Comparison of ENCODE assay signal across 8 mouse cellular contexts in genomic region chr2:155819392-155819448, GRCm38 (mm10). TPM values are rescaled to one million over a fixed set of nuclear protein-coding genes. Genes with fewer than 3 reads are reported as not detected.
DNase-seq lines count a peak whose midpoint lies in the region; ATAC-seq and TF ChIP-seq lines count a peak whose summit lies in the region.

Gene BC029722, minus strand, starts transcription at chr2:155819426.

- H3K4me1 ChIP-seq in heart, adult 2 months (ENCODE audit: control insufficient read depth, insufficient read depth, low read length) = no peaks in the 10 kb centered on the region
- H3K4me1 ChIP-seq in intestine, embryonic 15.5 days (replicated peaks) = peaks cover 19% of the 10 kb centered on the region
- H3K4me1 ChIP-seq in midbrain, embryonic 10.5 days = peaks cover 22% of the 10 kb centered on the region

- no peaks in the 10 kb centered on the region for H3K27me3 ChIP-seq in heart, adult 2 months (ENCODE audit: control insufficient read depth, insufficient read depth, low read length)
- H3K27me3 ChIP-seq in intestine, embryonic 15.5 days (replicated peaks) = no peaks in the 10 kb centered on the region
- H3K27me3 ChIP-seq in midbrain, embryonic 10.5 days (ENCODE audit: low read depth, poor library complexity, severe bottlenecking) = 0 out of 2 replicates have a peak, but pooled peaks cover 6% of the 10 kb centered on the region

- TF ChIP-seq POLR2A in heart, adult 2 months (IDR thresholded peaks at IDR 0.05; ENCODE audit: insufficient read depth, low read depth, low read length) = no peak

- no peak for TF ChIP-seq CTCF in heart, adult 2 months (IDR thresholded peaks at IDR 0.05)

- H3K36me3 ChIP-seq in heart, adult 2 months (ENCODE audit: control insufficient read depth, insufficient read depth, low read length) = no peaks in the 10 kb centered on the region
- H3K36me3 ChIP-seq in intestine, embryonic 15.5 days = peaks cover 17% of the 10 kb centered on the region
- H3K36me3 ChIP-seq in midbrain, embryonic 10.5 days = peaks cover 51% of the 10 kb centered on the region

- no peaks in the 10 kb centered on the region for H3K9me3 ChIP-seq in intestine, embryonic 15.5 days
- H3K9me3 ChIP-seq in midbrain, embryonic 10.5 days (replicated peaks) = no peaks in the 10 kb centered on the region

- intact Hi-C loops in heart, adult 2 months (cut with DNase I) = loop anchor here (5.0 kb wide), 2 partner anchors 92 to 127 kb away; partner anchors contain the start of genes Edem2 and Trpc4ap
- intact Hi-C loops in gastrocnemius, postnatal 14 days (cut with DNase I; ENCODE audit: low total_unique reads) = no loop called here

- ATAC-seq in intestine, embryonic 15.5 days = no peak

- peak within 1 kb of the TSS; percentile 76 for H3K4me3 ChIP-seq in heart, adult 2 months
- H3K4me3 ChIP-seq in intestine, embryonic 15.5 days (replicated peaks) = peak within 1 kb of the TSS; percentile 68
- H3K4me3 ChIP-seq in midbrain, embryonic 10.5 days = peak within 1 kb of the TSS; percentile 68

- DNase-seq in heart, adult 2 months = no peak
- DNase-seq in heart, adult 11 months = no peak
- no peak for DNase-seq in adrenal gland, adult 8-10 months
- DNase-seq in gastrocnemius, postnatal 14 days = no peak
- no peak for DNase-seq in midbrain, embryonic 10.5 days (ENCODE audit: low spot score)
- no peak for DNase-seq in retina, postnatal 1 day
- DNase-seq in kidney, adult 8-10 months = no peak

- H3K27ac ChIP-seq in heart, adult 2 months = peak within 1 kb of the TSS; percentile 96
- H3K27ac ChIP-seq in intestine, embryonic 15.5 days = peak within 1 kb of the TSS; percentile 80
- peak within 1 kb of the TSS; percentile 83 for H3K27ac ChIP-seq in midbrain, embryonic 10.5 days (replicated peaks)

- H3K9ac ChIP-seq in heart, adult 2 months (ENCODE audit: low read depth, low read length) = peak within 1 kb of the TSS; percentile 76
- H3K9ac ChIP-seq in intestine, embryonic 15.5 days = peak within 1 kb of the TSS; percentile 77

- H3K4me2 ChIP-seq in intestine, embryonic 15.5 days (replicated peaks) = peak within 1 kb of the TSS; percentile 83

- 0 out of 2 replicates have a peak, but pooled peaks cover 2% of the 10 kb centered on the region for H3K79me2 ChIP-seq in heart, adult 2 months (replicated peaks; ENCODE audit: control insufficient read depth, insufficient read depth, low read length)

- no peak for TF ChIP-seq EP300 in heart, adult 2 months (IDR thresholded peaks at IDR 0.05; ENCODE audit: insufficient read depth, low read depth, low read length)

RNA-seq across cellular contexts. Expression of gene BC029722, which starts in this region (rescaled TPM):
- total RNA-seq in heart, adult 2 months (2021) = 10 to 100 TPM; 25.4 to 28.9 TPM
- 41.0 and 43.7 TPM in 2 replicates for polyA plus RNA-seq in heart, adult 2 months (2012; rRNA removed)
- 100 to 1,000 TPM; 285 to 331 (median 289) TPM for total RNA-seq in adrenal gland, adult 8-10 months (2022)
- total RNA-seq in gastrocnemius, postnatal 14 days (2021) = 10 to 100 TPM; 17.8 to 19.3 TPM
- 22.0 and 24.1 TPM in 2 replicates for polyA plus RNA-seq in intestine, embryonic 15.5 days (2015; fragmentation: Nextera tagmentation; extraction: Ambion mirVana)
- 6.8 and 10.5 TPM in 2 replicates for polyA plus RNA-seq in midbrain, embryonic 10.5 days (2016; fragmentation: Nextera tagmentation; extraction: Ambion mirVana)

Comparison
In these comparisons a context has a peak if more than half of its experiments do, and no peak if none do; other contexts are left out.
1. RNA of gene BC029722 (total RNA-seq): 285 to 331 TPM in adrenal gland, adult 8-10 months; 25.4 to 28.9 TPM in heart, adult 2 months and 17.8 to 19.3 TPM in gastrocnemius, postnatal 14 days; every median in the first group is over 4 times any median in the second.
2. Peak in every context shown above with its lines, with median percentiles within 50 percentile points of each other: H3K27ac ChIP-seq and H3K4me3 ChIP-seq.